Mouse (Mus musculus) heart, postnatal 0 days (tissue): ENCODE data around the gene Eml4. TPM values are rescaled to one million over a fixed set of nuclear protein-coding genes. Genes with fewer than 3 reads are reported as not detected.

Source experiments
- ATAC-seq: fragments of 200-750 bp; cut with Nextera tagmentation; 2 replicates; pipeline ENCODE4 v1.8.0; 2017; ENCODE audit warnings: low read depth, moderate number of reproducible peaks, moderate library complexity; ENCODE audit not compliant: insufficient read depth
- DNase-seq: peaks from one replicate; pipeline ENCODE4 v3.0.0-alpha.2; 2016; ENCODE audit warnings: low spot score
- H3K27ac ChIP-seq: fragments of 300-500 bp; sonication (generic); 2 replicates; pipeline ENCODE4 v1.5.1; 2014; ENCODE audit warnings: low read depth, mild to moderate bottlenecking
- H3K27me3 ChIP-seq: fragments of 300-500 bp; sonication (generic); 2 replicates; pipeline ENCODE4 v1.6.1; 2014; ENCODE audit warnings: low read length, mixed read lengths; ENCODE audit not compliant: control insufficient read depth, insufficient read depth
- H3K36me3 ChIP-seq: fragments of 300-500 bp; sonication (generic); replicated peaks from 2 replicates; pipeline ENCODE4 v1.6.1; 2014; ENCODE audit warnings: low read length, mixed read lengths; ENCODE audit not compliant: control insufficient read depth, insufficient read depth
- H3K4me1 ChIP-seq: fragments of 300-500 bp; sonication (generic); 2 replicates; pipeline ENCODE4 v1.6.1; 2014; ENCODE audit warnings: antibody characterized with exemption; ENCODE audit not compliant: control insufficient read depth, insufficient read depth
- H3K4me2 ChIP-seq: fragments of 300-500 bp; sonication (generic); 2 replicates; pipeline ENCODE4 v1.6.1; 2014; ENCODE audit warnings: low read depth, mild to moderate bottlenecking, low read length, moderate library complexity
- H3K4me3 ChIP-seq: fragments of 300-500 bp; sonication (generic); 2 replicates; pipeline ENCODE4 v1.5.1; 2014; ENCODE audit warnings: low read depth, low read length
- H3K9ac ChIP-seq: fragments of 300-500 bp; sonication (generic); replicated peaks from 2 replicates; pipeline ENCODE4 v1.6.1; 2014; ENCODE audit warnings: low read depth, low read length, mixed read lengths
- H3K9me3 ChIP-seq: fragments of 300-500 bp; sonication (generic); replicated peaks from 2 replicates; pipeline ENCODE4 v1.6.1; 2016; ENCODE audit warnings: low read length; ENCODE audit not compliant: control insufficient read depth
- CTCF ChIP-seq: IDR thresholded peaks from 2 replicates; pipeline ENCODE4 v1.5.1; 2016; ENCODE audit warnings: antibody characterized with exemption, control low read depth, low read depth
- EP300 ChIP-seq: IDR thresholded peaks from 2 replicates; pipeline ENCODE4 v1.6.1; 2016; ENCODE audit warnings: antibody characterized with exemption, low read depth
- WGBS: fragments of 180-500 bp; shearing (Covaris S2); extraction: QIAGEN DNeasy Blood & Tissue Kit; methylation state at CpG from one replicate; pipeline ENCODE4 v1.1.7; 2014; 5-methylcytosine and 5-hydroxymethylcytosine counted together
- polyA plus RNA-seq: library from polyadenylated mRNA; unstranded; fragments of >200 nt; fragmentation: Nextera tagmentation; extraction: Ambion mirVana; gene quantifications from 2 replicates; pipeline ENCODE4 v1.2.1, GENCODE M21; 2015
- total RNA-seq: library from RNA; depleted of rRNA; stranded (reverse); fragments of >200 nt; gene quantifications from 2 replicates; pipeline ENCODE4 v1.2.3, GENCODE M21; 2014; ENCODE audit warnings: low replicate concordance

Gene Eml4
- total and polyA plus RNA-seq, 2 experiments from 2014 or later, result 5.0 to 15.6 TPM

- Histone ChIP-seq H3K4me2 (peak overlapping the region; percentile 16), H3K9ac (peak overlapping the region; percentile 47), H3K36me3 (no peaks in the 10 kb centered on the region), H3K9me3 (no peaks in the 10 kb centered on the region), H3K4me1 (peaks cover 26% of the 10 kb centered on the region), H3K27ac (peak overlapping the region; percentile 75), H3K4me3 (no peak overlapping the region), H3K27me3 (no peaks in the 10 kb centered on the region)
- DNase-seq (peak; percentile 23), ATAC-seq (peak; percentile 53; the same call in 1 of the 2 replicates)
- TF ChIP-seq EP300 (no peak), CTCF (no peak)
- 25% methylated on average over 11 of the region's 11 CpGs for WGBS
Observed at GRCm38 (mm10) chr17:83365614-83366355, 15.1 kb downstream of the Eml4 start.

DNA sequence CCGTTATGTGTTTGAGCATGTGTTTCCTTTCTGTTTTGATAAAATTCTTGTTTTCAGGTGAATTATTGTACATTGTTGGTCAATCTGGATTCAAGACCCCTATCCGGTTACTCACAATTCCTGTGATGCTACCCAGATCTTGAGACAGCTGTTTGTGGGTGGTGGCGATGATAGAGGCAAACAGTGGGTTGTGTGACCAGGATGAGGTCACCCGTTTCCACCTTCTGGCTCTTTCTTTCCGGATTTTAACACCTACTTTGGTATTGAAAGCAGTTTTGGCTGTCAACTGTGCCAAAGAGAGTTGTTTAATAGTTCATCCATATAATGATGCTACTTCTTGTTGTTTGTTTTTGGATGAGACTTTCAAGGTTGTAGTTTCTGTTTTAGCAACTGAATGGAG, 16.7 kb downstream of the Eml4 start:
- no peaks in the 10 kb centered on the region for H3K36me3 ChIP-seq
- H3K4me1 ChIP-seq, result peaks cover 22% of the 10 kb centered on the region
- 60% methylated on average over 5 of the region's 5 CpGs for WGBS
- H3K4me3 ChIP-seq, result no peak overlapping the region
- TF ChIP-seq EP300, result no peak
- no peak for TF ChIP-seq CTCF
- no peaks in the 10 kb centered on the region for H3K27me3 ChIP-seq
- H3K27ac ChIP-seq, result no peak overlapping the region
- no peak overlapping the region for H3K9ac ChIP-seq
- ATAC-seq (no peak), DNase-seq (no peak)
- H3K9me3 ChIP-seq, result no peaks in the 10 kb centered on the region
- no peak overlapping the region for H3K4me2 ChIP-seq

- no peak for ATAC-seq
- Histone ChIP-seq H3K4me1 (0 out of 2 replicates have a peak, but pooled peaks cover 2% of the 10 kb centered on the region), H3K36me3 (no peaks in the 10 kb centered on the region), H3K9ac (no peak overlapping the region), H3K4me2 (no peak overlapping the region), H3K4me3 (no peak overlapping the region), H3K27ac (no peak overlapping the region), H3K27me3 (no peaks in the 10 kb centered on the region), H3K9me3 (no peaks in the 10 kb centered on the region)
- TF ChIP-seq EP300 (no peak), CTCF (no peak)
- no peak for DNase-seq
Observed at GRCm38 (mm10) chr17:83374123-83374522, 23.4 kb downstream of the Eml4 start.

DNA sequence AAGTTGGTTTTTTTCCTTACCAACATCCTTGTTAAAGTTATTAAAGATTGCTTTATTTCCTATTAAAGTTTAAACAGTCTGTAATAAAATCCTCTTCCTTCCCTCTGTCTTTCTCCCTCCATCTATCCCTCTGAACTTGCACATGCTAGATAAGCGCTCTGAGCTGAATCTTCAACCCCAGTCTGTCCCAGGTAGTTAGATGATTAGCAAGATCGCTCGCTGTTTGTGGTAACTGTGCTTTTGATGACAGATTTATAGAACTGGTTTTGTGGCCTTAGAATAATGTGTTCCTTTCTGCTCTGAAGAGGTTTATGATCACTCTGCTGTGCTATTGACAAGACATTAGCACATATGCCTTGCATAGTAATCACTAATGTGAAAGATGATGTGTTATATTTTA, 25.1 kb downstream of the Eml4 start:
- WGBS, result 83% methylated on average over 3 of the region's 3 CpGs
- Histone ChIP-seq H3K4me1 (0 out of 2 replicates have a peak, but pooled peaks cover 2% of the 10 kb centered on the region), H3K4me2 (no peak overlapping the region), H3K4me3 (no peak overlapping the region), H3K27me3 (no peaks in the 10 kb centered on the region), H3K36me3 (no peaks in the 10 kb centered on the region), H3K27ac (no peak overlapping the region), H3K9ac (no peak overlapping the region), H3K9me3 (no peaks in the 10 kb centered on the region)
- no peak for DNase-seq
- no peak for ATAC-seq
- TF ChIP-seq CTCF, result no peak
- TF ChIP-seq EP300, result no peak

DNA sequence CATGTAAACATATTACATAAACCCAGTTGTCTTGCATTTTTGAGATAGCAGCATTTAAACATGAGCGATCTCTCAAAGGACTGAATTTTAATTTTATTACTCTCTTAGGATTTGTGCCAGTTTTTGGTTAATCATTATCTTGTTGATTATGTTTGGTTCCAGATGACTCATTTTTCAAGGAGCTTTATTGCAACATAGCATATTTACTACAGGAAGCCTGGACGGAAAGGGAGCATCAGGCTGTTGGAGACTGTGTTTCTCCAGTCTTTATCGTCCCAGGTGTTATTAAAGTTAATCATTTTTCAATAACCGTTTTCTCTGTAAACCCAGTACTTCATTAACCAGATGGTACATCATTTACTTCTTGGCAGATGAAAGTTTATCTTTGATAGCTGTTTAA, 26.1 kb downstream of the Eml4 start:
- no peaks in the 10 kb centered on the region for H3K27me3 ChIP-seq
- H3K4me2 ChIP-seq, result no peak overlapping the region
- DNase-seq (no peak), ATAC-seq (no peak)
- 0 out of 2 replicates have a peak, but pooled peaks cover 2% of the 10 kb centered on the region for H3K4me1 ChIP-seq
- TF ChIP-seq CTCF (no peak), EP300 (0 out of 2 replicates have a peak, but pooled peaks have one; percentile 42)
- 62% methylated on average over 4 of the region's 4 CpGs for WGBS
- no peak overlapping the region for H3K4me3 ChIP-seq
- no peaks in the 10 kb centered on the region for H3K9me3 ChIP-seq
- no peak overlapping the region for H3K9ac ChIP-seq
- no peaks in the 10 kb centered on the region for H3K36me3 ChIP-seq
- no peak overlapping the region for H3K27ac ChIP-seq
